Mouse (Mus musculus): ENCODE results near the gene Sik1.
"Not testable (repeated sequence)": the region's sequence is repeated elsewhere in the genome, so short reads cannot be mapped to it uniquely, and the experiment has no call there.

Gene Sik1

DNA sequence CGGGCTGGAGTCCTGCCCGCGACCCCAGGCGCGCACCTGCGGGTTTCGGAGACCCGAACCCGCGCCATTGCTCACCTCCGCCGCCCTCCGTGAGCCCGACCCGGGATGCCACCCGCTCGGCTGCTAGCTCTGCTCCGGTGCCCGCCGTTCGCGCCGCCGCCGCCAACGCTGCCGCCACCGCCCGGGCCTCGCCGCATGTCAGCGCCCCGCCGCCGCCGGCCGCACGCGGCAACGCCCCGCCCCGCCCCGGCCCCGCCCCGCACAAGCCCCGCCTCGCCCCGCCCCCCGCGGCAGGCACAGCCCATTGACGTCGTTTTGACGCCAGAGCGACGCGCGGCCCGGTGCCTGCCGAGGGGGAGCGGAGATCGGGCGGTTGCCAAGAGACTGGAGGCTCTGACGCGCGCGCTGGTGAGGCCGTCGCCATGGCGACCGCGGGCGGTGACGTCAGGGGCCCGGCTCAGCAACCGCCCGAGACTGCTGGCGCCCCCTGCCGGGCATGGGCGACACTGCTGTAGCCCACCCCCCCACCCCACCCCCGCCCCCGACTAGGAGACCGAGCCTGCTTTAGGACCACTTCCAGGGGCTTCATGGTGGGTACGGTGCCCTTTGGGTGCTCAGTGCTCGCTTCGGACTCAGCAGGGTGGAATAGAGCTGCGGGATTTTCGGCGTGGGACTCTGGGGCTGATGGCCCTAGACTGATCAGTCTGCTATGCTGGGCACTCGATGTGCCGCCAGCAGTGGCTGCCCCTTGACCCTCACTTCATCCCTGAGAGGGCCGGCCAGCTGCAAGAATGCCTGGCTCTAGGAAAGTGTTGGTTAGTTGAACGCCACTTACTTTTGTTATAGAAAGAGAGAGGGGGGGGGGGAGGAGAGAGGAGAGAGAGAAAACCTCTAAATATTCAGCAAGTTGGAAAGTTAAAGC lies at the start of gene Sik1:
Gene Sik1, minus strand, starts transcription at position 208 of the 922 bp plus-strand sequence.
- DNase-seq (ENCODE audit: low spot score) = peak; percentile 99

DNA sequence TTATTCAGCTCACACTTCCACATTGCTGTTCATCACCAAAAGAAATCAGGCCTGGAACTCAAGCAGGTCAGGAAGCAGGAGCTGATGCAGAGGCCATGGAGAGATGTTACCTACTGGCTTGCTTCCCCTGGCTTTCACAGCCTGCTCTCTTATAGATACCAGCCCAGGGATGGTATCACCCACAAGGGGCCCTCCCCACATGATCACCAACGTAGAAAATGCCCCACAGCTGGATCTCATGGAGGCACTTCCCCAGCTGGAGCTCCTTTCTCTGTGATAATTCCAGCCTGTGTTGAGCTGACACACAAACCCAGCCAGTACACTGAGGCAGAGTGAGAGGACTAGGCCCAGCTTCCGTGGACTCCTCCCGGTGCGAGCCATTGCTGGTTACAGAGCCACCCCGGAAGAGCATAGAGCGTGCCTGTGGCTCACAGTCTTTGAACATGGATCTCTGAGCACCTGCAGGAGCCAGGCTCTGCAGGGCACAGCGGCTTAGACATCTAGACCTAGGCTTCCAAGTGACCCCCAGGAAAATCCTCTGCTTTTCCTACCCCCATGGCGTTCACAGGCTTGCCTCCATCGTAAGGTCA lies 49.7 kb upstream of the Sik1 start:
- no peak for DNase-seq (ENCODE audit: low spot score)

DNA sequence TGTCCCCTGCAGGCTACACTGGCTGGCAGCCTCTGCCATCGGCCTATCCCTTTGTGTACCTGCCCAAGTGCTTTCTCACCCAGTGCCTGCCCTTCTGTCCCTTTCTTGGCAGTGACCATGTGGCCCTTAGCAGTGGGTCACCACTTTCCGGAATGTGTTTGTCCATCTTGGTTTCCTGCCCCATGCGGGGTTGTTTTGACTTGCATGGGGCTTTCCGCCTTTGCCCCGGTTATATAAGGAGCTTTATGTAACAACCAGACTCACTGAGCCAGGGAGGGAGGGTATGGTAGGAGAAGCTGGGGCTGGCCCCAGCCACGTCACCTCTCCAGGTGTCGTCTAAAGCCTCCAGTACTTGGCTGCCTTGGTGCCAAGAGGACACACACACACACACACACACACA lies 48.4 kb upstream of the Sik1 start:
- DNase-seq (ENCODE audit: low spot score) = no peak

DNA sequence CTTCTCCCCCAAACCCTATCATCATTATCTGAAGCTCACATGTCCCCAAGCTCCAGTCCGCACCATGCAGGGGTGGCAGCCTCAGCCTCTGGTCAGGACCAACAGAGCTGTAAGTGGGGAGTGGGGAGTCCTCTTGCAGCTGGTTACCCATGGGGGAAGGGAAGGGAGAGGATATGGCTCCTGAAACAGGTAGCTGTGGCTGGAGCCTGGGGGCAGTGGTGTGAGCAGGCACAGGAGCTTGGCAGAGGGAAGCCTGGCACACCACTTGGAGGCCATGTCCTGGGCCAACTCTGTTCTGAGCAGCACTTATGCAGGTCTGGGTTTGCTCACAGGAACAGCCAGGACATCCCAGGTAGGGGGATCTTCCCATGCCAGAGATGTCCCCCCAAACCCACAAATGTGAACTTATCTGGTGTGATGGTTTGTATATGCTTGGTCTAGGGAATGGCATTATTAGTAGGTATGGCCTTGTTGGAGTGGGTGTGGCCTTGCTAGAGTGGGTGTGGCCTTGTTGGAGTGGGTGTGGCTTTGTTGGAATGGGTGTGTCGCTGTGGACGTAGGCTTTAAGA lies 47.1 kb upstream of the Sik1 start:
- no peak for DNase-seq (ENCODE audit: low spot score)

DNA sequence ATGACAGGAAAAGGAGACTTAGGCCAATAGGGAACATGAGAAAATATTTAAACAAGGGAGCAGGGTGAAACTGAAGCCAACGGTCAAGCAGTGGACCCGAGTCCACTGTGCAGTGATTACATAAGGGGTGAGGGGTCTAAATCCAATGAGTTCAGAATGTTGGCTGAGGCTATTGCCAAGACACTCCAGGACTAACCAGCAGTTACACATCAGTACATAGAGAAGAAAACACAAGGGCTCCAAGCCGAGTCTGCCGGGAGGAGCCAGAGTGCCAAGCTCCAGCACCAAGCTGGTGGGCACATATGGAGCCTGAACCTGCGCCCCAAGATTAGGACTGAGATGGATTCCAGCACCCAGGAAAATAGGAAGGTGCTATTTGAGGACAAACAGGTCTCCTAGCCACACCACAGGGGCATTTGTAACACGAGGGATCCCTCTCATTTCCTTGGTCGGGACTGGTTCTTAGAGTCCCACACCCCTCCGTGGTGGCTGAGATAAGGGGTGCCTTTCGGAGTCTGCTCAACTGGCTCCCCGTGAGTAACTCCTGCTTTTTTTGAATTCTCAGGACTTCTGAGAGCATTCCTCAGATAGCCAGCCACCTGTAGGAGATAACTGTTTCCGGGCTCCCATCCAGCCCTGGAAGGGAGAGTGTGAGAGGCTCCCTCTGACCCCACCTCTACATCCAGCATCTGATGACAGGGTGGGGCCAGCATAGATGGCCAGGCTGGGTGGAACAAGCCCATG lies 46.0 kb upstream of the Sik1 start:
- DNase-seq (ENCODE audit: low spot score) = no peak

DNA sequence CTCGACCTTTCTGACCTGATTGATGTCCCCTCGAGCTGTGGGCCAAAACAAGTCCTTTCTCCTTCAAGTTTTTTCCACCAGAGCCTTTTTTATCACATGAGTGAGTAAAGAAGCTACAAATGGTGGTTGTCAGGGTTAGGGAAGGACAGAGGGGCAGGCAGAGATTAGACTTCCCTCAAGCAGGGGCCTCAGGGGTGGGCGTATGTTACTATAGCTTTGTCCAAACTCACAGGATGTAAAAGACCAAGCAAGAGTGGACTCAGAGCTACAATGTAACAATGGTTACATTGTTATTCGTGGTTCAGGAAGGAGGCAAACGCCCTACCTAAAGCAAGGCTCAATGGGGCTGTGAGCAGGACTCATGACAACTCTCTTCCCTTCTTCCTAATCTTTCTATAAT lies 43.3 kb upstream of the Sik1 start:
- DNase-seq (ENCODE audit: low spot score) = no peak

DNA sequence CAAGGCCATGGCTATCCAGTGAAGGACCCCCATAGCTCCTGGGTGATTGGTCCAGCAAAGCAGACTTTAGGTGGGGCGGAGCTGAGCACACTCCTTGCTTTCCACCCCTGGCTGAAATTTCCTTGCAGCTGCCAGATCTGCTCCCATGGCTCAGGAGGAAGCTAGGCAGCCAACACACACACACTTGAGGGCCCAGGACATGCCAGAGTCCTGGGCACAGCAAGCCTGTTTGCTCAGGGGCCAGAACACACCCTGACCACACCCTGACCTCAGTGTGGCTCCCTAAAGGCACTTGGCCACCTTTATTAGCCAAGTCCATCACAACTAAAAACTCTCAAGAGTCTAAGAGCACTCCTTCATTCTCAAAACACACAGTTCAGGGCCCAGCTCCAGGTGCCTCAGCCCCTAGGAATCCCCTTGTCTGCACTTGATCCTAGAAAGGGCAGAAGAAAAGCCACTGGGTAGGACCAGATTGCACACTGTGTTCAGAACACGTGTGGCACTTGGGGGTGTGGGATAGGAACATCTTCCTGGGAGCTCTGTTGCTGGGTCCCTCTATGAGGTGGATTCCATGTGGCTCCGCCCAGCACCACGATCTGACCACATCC lies 41.7 kb upstream of the Sik1 start:
- no peak for DNase-seq (ENCODE audit: low spot score)

DNA sequence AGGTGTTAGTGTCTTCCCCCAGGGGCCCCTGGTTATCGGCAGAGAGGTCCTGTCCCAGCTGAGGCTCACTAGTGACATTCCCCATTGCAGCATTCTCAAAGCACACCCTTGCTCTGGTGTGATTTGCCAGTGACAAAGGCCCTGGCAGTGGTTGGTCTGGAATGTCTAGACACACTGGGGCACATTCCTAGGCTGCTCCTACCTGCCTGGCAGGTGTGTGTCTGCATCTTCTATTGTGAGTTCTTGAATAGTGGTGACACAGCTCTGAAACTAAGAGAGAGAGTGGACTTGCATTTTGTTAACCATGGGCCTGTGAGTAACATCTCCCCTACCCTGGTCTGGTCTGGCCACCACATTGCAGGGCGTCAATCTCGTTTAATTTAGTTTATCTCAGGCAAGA lies 41.1 kb upstream of the Sik1 start:
- DNase-seq (ENCODE audit: low spot score) = no peak

DNA sequence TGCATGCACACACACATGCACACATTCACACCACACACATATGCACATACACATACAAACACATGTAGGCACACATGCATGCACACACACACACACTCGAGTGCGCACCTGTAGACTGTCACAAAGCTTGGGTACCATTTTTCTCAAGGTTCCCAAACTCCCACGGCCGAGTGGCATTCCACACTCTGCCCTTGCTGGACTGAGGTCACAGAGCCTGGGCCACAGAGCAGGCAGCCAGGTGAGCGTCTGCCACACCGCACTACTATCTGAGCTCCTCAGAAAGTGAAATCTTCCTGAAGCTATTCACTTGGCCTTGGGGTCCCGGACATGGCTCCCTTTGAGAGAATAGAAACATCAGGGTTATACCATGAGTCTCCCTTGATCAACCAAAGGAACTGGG lies 40.7 kb upstream of the Sik1 start:
- DNase-seq (ENCODE audit: low spot score) = no peak

DNA sequence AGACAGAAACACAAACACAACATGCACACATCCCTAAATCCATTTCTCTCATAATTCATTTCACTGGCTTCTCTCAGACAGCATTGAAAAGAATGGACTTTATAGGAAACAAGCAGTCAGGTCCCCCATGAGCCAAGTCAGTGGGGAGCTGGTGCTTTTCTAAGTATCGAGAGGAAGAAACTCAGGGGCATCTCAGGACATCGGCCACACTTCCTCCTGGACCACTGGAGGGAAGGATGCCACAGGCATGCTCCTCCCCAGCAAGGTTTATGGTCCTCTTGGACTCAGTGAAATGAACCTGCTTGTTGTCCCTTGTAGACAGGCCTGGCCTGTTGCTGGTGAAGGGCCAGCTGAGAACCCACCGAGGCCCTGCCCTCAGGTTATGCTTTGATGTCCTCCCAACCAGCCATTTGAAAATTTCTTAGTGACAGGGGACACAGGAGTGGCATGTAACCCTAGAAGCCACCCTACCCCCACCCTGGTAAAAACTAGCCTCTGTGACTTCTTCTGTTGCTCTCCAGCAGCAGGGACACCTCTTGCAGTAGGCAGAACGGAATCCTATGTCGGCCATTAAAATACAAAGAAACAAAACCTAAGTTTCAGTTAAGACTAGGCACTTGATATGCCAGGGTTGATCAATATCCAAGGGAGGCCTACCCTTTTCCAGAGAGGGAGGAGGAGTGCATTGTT lies 37.9 kb upstream of the Sik1 start:
- no peak for DNase-seq (ENCODE audit: low spot score)

DNA sequence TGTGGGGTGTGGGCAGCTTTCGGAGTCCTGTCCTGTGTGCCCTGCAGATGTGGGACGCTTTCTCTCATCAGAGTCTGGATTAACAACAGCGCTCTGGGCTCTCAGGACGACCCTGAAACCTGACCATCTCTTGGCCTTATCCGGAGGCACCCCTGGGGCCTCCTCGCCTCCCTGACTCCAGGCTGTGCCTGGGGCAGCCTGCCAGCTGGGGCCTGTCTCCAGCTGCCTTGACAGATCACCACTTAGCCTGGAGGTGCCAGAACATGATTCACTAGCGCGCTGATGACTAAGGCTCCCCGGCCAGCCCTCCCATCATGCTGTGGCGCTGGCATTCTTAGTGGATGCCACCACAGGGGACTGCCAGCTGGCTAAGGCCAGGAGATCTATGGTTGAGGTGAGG lies 37.1 kb upstream of the Sik1 start:
- DNase-seq (ENCODE audit: low spot score) = peak; percentile 68

DNA sequence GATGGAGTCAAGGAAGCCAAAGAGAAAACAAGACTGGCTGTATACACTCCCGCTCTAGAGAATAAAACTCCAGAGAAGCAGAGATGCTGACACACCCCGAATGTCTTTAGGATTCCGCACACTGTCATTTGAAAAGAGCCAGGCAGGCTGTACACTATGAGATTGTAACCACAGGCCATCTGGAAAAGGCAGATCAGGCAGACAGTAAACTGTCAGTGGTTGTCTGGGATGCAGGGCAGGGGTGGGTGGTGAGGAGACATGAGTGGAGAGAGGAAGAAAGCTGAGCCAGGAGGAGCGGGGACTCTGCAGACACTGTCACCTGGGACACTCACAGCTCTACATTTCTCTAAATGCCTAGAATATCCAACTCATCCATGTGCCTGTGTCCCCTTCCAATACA lies 36.3 kb upstream of the Sik1 start:
- DNase-seq (ENCODE audit: low spot score) = no peak

DNA sequence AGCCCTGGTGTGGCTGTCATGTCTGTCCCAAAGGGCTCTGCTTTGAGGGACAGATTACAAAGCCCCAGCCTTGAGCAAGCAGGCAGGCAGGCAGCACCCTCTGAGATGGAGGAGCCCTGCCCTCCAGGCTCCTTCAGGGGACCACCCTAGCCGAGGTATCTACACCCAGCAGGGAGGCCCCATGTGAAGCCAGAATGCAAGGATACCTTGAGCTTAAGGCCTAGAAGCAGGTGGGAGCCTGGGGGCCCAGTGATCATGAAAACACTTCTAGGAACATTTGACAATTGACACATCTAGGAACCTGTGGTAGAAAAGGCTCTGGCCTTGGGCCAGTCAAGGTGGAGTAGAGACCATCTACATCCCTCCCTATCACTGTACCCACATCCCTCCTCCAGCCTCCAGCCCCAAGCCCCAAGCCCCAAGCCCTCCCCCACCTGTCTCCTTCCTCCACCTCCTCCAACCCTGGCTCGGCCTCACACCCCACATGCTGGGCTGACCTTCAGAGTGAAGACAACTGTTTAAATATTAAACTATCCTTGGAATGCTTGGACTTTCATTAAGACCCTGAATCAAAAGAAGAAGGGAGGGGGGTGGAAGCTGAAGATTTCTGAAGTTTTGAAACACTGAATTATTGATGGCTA lies 34.8 kb upstream of the Sik1 start:
- no peak for DNase-seq (ENCODE audit: low spot score)

DNA sequence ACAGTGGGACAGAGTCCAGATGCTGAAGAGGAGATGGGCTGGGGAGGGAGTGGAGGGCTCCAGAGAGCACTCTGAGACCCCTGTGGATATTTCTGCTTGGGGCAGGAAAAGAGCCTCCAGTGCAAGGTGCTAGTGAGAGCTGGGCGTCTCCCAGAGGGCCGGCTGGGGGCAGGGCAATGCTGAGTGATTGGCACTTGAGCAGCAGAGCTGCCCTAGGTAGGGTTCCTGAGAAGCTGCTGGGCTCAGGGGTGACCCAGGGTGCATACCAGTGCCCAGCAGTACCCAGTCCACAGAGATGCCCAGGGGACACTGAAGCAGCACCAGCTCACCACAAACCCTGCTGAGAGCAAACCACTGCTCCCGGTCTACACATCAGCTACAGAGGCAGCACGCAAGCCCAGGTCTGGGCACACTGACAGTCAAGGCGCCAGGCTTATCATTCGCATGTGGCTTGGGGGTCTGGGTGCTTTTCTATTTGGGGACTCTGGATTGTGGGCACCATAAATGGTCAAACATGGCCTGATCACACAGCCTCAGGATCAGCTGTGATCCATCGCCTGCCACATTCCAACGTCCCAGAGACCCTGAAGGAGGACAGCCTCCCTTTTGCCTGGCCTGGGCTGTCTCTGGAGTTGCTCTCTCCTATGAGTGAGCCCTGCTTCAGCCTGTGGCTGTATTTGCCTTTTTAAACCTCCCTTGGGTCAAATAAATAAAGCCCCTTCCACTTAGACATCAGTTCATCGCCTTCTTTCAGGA lies 34.0 kb upstream of the Sik1 start:
- DNase-seq (ENCODE audit: low spot score) = no peak

DNA sequence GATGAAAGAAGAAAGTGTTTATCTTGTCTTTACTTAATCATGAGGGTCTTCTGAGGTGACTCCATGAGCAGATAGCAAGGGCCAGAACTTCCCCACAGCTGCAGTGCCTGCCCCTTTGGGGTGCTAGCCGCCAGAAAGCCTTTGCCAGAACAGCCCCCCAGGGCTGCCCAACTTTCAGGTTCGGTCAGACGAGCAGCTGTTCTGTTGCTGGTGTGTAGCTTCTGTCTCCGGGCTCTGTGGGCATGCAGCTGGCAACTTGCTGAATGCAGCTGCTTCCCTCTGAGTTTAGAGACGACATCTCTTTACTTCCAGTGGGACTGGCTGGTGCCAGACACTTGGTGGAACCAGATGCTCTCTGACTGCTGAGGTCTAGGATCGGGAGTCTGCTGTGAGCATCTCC lies 32.9 kb upstream of the Sik1 start:
- DNase-seq (ENCODE audit: low spot score) = no peak

DNA sequence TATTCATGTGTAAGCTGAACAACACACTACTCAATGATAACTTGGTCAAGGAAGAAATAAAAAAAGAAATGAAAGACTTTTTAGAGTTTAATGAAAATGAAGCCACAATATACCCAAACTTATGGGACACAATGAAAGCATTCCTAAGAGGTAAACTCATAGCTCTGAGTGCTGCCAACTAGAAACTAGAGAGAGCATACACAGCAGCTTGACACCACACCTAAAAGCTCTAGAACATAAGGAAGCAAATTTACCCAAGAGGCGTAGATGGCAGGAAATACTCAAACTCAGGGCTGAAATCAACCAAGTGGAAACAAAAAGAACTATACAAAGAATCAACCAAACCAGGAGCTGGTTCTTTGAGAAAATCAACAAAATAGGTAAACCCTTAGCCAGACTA lies 29.1 kb upstream of the Sik1 start:
- DNase-seq (ENCODE audit: low spot score) = not testable (repeated sequence)

DNA sequence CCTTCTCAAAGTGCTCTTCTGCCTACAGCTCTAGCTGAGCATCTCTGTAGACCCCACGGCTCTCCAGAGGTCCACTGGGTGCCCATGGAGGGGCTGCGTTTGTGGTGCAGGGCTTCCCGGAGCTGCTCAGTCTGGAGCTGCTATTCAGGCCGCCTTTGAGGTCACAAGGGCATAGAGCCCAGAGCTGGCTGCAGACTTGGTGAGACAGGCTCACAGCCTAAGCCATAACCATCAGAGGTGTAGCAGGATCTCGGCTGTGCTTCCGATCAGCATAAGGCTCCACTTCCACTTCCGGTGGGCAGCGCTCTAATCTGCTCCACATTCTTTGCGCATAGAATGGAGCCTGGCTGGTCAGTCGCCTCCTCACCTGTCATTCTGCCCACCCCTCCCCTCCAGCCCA lies 23.8 kb upstream of the Sik1 start:
- DNase-seq (ENCODE audit: low spot score) = no peak

DNA sequence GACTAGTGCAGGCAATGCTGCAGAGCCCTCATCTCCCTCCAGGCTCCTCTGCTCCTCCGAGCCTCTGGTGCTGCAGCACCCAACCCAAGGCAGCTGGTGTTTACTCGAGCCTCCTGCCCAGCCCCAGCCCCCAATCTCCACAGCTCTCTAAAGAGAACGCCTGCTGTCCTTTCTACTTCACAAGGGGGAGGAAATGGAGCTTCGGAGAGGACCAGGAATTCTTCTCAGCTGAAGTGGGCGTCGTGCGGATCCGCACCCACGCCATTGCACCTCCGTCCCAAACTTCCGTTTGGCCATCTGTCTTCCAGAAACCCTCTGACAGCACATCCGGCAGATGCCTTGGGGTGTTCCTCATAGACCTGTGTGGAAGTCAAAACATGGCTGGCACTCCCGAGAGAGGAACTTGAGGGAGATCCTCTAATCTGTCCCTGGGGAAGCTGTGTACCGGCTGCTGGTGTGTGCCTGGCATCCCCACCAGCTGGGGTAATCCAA lies 22.1 kb upstream of the Sik1 start:
- no peak for DNase-seq (ENCODE audit: low spot score)

DNA sequence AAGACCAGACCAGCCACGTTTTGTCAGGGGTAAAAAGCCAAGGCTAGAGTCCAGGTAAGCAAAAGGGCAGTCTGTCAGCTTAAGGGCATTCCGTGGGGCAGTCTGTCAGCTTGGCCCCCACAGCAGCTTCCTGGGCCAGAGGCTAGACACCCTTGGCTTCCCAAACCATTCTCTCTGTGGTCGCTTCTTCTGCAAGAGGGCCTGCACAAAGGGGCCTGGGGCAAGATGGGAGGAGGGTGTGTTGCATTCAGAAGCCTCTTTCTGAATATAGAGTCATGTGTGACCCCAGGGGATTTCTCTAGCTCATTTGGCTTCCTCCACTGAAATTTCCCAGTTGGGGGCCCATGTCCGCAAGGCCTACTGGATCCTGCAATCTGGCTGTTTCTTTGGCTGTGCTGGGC lies 21.6 kb upstream of the Sik1 start:
- no peak for DNase-seq (ENCODE audit: low spot score)

DNA sequence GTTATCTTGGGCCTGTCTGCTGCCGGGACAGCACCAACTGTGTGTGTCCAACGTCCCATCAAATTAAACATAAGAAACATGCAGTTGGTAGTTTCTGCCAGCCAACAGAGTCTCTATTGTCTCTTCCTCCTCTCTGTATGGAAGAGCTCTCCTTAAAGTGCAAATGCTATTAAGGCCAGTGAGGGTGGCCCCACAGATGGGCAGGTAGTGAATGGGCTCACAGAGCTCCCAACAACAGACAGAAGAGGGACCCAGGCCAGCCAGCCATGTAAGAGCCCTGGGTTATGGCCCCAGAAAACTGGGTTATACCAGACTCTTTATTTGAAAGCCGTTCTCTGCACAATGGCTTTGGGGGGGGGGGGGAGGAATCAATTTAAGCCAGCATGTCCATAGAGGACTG lies 21.2 kb upstream of the Sik1 start:
- no peak for DNase-seq (ENCODE audit: low spot score)

All from embryo, embryonic 10 days (tissue).